Mouse (Mus musculus) lung, postnatal 0 days (tissue): ENCODE data around the gene Btnl6. TPM values are rescaled to one million over a fixed set of nuclear protein-coding genes. Genes with fewer than 3 reads are reported as not detected.
"Not testable (repeated sequence)": the region's sequence is repeated elsewhere in the genome, so short reads cannot be mapped to it uniquely, and the experiment has no call there.

Source experiments
- ATAC-seq: fragments of 200-750 bp; cut with Nextera tagmentation; 2 replicates; pipeline ENCODE4 v1.8.0; 2017; ENCODE audit warnings: moderate library complexity
- DNase-seq: peaks from one replicate; pipeline ENCODE4 v3.0.0-alpha.2; 2016; ENCODE audit warnings: low spot score
- H3K27ac ChIP-seq: fragments of 300-500 bp; sonication (generic); 2 replicates; pipeline ENCODE4 v1.5.1; 2014; ENCODE audit warnings: antibody characterized with exemption, mild to moderate bottlenecking, low read length, mixed read lengths
- H3K27me3 ChIP-seq: fragments of 300-500 bp; sonication (generic); replicated peaks from 2 replicates; pipeline ENCODE4 v1.6.1; 2014; ENCODE audit warnings: low read length, mixed read lengths; ENCODE audit not compliant: insufficient read depth
- H3K36me3 ChIP-seq: fragments of 300-500 bp; sonication (generic); 2 replicates; pipeline ENCODE4 v1.6.1; 2014; ENCODE audit warnings: low read length, mixed read lengths; ENCODE audit not compliant: insufficient read depth
- H3K4me1 ChIP-seq: fragments of 300-500 bp; sonication (generic); 2 replicates; pipeline ENCODE4 v1.6.1; 2014; ENCODE audit warnings: antibody characterized with exemption, low read depth, low read length, mixed read lengths; ENCODE audit not compliant: insufficient read depth
- H3K4me2 ChIP-seq: fragments of 300-500 bp; sonication (generic); replicated peaks from 2 replicates; pipeline ENCODE4 v1.6.1; 2014; ENCODE audit warnings: low read depth, mild to moderate bottlenecking, low read length, moderate library complexity, mixed read lengths
- H3K4me3 ChIP-seq: fragments of 300-500 bp; sonication (generic); 2 replicates; pipeline ENCODE4 v1.5.1; 2014; ENCODE audit warnings: low read depth, low read length
- H3K9ac ChIP-seq: fragments of 300-500 bp; sonication (generic); replicated peaks from 2 replicates; pipeline ENCODE4 v1.6.1; 2014; ENCODE audit warnings: low read depth, mild to moderate bottlenecking
- H3K9me3 ChIP-seq: fragments of 300-500 bp; sonication (generic); 2 replicates; pipeline ENCODE4 v1.6.1; 2016; ENCODE audit warnings: low read length, mixed read lengths
- CTCF ChIP-seq: IDR thresholded peaks from 2 replicates; pipeline ENCODE4 v1.5.1; 2016; ENCODE audit warnings: antibody characterized with exemption, mild to moderate bottlenecking
- EP300 ChIP-seq: IDR thresholded peaks from 2 replicates; pipeline ENCODE4 v1.6.1; 2016; ENCODE audit warnings: antibody characterized with exemption, mild to moderate bottlenecking, control low read depth
- WGBS: fragments of 180-500 bp; shearing (Covaris S2); extraction: QIAGEN DNeasy Blood & Tissue Kit; methylation state at CpG from one replicate; pipeline ENCODE4 v1.1.7; 2014; 5-methylcytosine and 5-hydroxymethylcytosine counted together
- polyA plus RNA-seq: library from polyadenylated mRNA; unstranded; fragments of >200 nt; fragmentation: Nextera tagmentation; extraction: Ambion mirVana; gene quantifications from 2 replicates; pipeline ENCODE4 v1.2.1, GENCODE M21; 2015

The Btnl6 gene
- polyA plus RNA-seq, 1 experiment from 2014 or later: not detected

DNA sequence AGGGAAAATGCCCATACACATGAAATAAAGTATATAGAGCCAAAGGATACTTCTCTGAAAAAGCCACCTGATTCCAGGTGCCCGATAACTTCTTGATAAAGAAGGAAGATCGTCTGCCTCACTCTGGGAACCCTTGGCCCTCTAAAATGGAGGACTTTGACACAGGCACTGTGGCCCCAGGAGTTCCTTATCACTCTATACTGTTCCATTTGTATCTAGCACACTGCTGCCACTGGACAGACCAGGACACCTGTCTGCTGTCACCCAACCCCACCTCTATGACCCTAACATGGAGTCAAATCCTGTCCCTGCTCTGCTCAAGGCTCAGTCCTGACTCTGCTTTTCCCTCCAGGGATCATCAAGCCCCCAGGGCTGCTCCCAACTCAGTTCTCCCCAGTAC lies 638 bp downstream of the Btnl6 start:
- 77% methylated on average over 2 of the region's 2 CpGs for WGBS
- no peak for DNase-seq
- H3K36me3 ChIP-seq: no peaks in the 10 kb centered on the region
- no peak for ATAC-seq
- no peak overlapping the region for H3K4me2 ChIP-seq
- H3K27me3 ChIP-seq: no peaks in the 10 kb centered on the region
- no peaks in the 10 kb centered on the region for H3K4me1 ChIP-seq
- H3K9me3 ChIP-seq: no peaks in the 10 kb centered on the region
- TF ChIP-seq EP300: no peak
- TF ChIP-seq CTCF: no peak
- no peak overlapping the region for H3K4me3 ChIP-seq
- no peak overlapping the region for H3K27ac ChIP-seq
- H3K9ac ChIP-seq: no peak overlapping the region

- ATAC-seq, H3K36me3 ChIP-seq, H3K4me1 ChIP-seq, H3K9me3 ChIP-seq, H3K4me2 ChIP-seq, H3K4me3 ChIP-seq, H3K27me3 ChIP-seq, H3K27ac ChIP-seq, H3K9ac ChIP-seq: not testable (repeated sequence)
- WGBS: 36% methylated on average over 1 of the region's 1 CpGs
- TF ChIP-seq CTCF: peak; percentile 53
- DNase-seq: peak; percentile 35
These were observed 5.4 kb downstream of the Btnl6 start for GRCm38 (mm10) chr17:34511723-34512122.

GRCm38 (mm10) chr17:34507591-34507990 lies 9.6 kb downstream of the Btnl6 start:
- no peak overlapping the region for H3K4me2 ChIP-seq
- H3K27me3 ChIP-seq: no peaks in the 10 kb centered on the region
- no peaks in the 10 kb centered on the region for H3K36me3 ChIP-seq
- H3K9ac ChIP-seq: no peak overlapping the region
- ATAC-seq: no peak
- no peak overlapping the region for H3K27ac ChIP-seq
- no peak for DNase-seq
- H3K9me3 ChIP-seq: no peaks in the 10 kb centered on the region
- TF ChIP-seq CTCF: no peak
- TF ChIP-seq EP300: no peak
- no peaks in the 10 kb centered on the region for H3K4me1 ChIP-seq
- no peak overlapping the region for H3K4me3 ChIP-seq

GRCm38 (mm10) chr17:34497726-34498125 lies 19.4 kb downstream of the Btnl6 start:
- H3K27ac ChIP-seq, H3K4me1 ChIP-seq, ATAC-seq, H3K27me3 ChIP-seq, H3K9me3 ChIP-seq, H3K9ac ChIP-seq, H3K36me3 ChIP-seq, H3K4me2 ChIP-seq, H3K4me3 ChIP-seq, DNase-seq: not testable (repeated sequence)
- 71% methylated on average over 2 of the region's 4 CpGs for WGBS

DNA sequence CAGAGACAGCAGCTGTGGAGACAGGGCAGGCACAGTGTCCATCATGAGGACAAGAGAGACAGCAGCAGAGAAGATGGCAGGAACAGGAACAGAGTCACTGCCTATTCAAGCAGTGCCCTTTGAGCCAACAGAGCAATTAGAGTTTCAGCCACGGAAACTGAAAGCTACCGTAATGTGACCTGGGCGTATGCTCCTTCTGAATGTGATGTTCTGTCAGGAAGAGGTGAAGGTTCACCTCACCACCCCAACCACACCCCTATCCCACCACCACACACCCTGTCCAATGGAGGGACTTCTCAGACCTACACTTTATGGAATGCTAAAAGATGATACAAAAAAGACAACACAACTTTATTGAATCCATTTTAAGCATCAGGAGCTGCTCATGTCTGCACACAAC lies 19.8 kb downstream of the Btnl6 start:
- ATAC-seq: not testable (repeated sequence)

DNA sequence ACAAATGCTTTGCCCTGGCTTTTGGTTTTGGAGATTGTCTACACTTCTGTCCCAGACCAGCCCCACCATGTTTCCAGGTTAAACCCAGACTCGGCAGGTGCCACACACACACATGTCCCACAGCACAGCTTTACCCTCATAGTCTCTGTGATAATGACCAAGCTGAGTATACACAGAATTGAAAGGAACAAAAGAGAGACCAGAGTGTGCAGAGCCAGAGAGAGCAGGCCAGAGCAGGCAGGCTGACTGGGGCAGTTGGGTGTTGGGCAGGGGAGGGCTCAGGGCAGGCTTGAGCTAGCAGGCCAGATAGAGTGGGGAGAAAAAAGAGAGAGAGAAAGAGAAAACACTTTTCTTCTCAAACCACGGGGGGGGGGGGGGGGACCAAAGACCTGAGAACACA lies 20.6 kb downstream of the Btnl6 start:
- no peaks in the 10 kb centered on the region for H3K36me3 ChIP-seq
- TF ChIP-seq EP300 (no peak), CTCF (no peak)
- no peak overlapping the region for H3K4me2 ChIP-seq
- H3K9me3 ChIP-seq: no peaks in the 10 kb centered on the region
- ATAC-seq: no peak
- H3K27ac ChIP-seq: no peak overlapping the region
- WGBS: 83% methylated on average over 1 of the region's 2 CpGs
- H3K27me3 ChIP-seq: no peaks in the 10 kb centered on the region
- DNase-seq: no peak
- no peaks in the 10 kb centered on the region for H3K4me1 ChIP-seq
- H3K9ac ChIP-seq: no peak overlapping the region
- H3K4me3 ChIP-seq: no peak overlapping the region

More for the DNA sequence above, 19.8 kb downstream of the Btnl6 start:
- not testable (repeated sequence) for H3K4me2 ChIP-seq, H3K4me3 ChIP-seq, H3K9me3 ChIP-seq, H3K4me1 ChIP-seq, H3K27ac ChIP-seq, H3K9ac ChIP-seq, H3K27me3 ChIP-seq, H3K36me3 ChIP-seq, DNase-seq
- WGBS: 53% methylated on average over 3 of the region's 3 CpGs

GRCm38 (mm10) chr17:34495156-34495555 lies 22.0 kb downstream of the Btnl6 start:
- not testable (repeated sequence) for DNase-seq, H3K9me3 ChIP-seq, ATAC-seq, H3K27ac ChIP-seq, H3K4me1 ChIP-seq, H3K4me3 ChIP-seq, H3K36me3 ChIP-seq, H3K27me3 ChIP-seq, H3K4me2 ChIP-seq, H3K9ac ChIP-seq
- WGBS: 77% methylated on average over 2 of the region's 2 CpGs
